Mouse (Mus musculus) embryonic fibroblast, embryonic 13.5 days (primary cell): ENCODE measurements at regions not wholly inside any gene's neighbourhood (a gene's known extent, or its start where the extent isn't known, plus 50 kb on each side); places are given as distances from the start of the nearest gene placed in this dataset.
"Not testable (repeated sequence)": the region's sequence is repeated elsewhere in the genome, so short reads cannot be mapped to it uniquely, and the experiment has no call there.

Experiments
- H3K27ac ChIP-seq: 2 replicates; pipeline ENCODE4 v1.5.1; 2012; ENCODE audit warnings: low read length, control low read depth, inconsistent platforms; ENCODE audit not compliant: insufficient read depth
- H3K4me1 ChIP-seq: 2 replicates; pipeline ENCODE4 v1.6.1; 2011; ENCODE audit warnings: low read length; ENCODE audit not compliant: control insufficient read depth, insufficient read depth
- H3K4me3 ChIP-seq: 2 replicates; pipeline ENCODE4 v1.5.1; 2011; ENCODE audit warnings: mild to moderate bottlenecking, control low read depth, low read length; ENCODE audit not compliant: insufficient read depth
- CTCF ChIP-seq: IDR thresholded peaks from 2 replicates; pipeline ENCODE4 v1.5.1; 2011; ENCODE audit warnings: mild to moderate bottlenecking, control low read depth, low read length, moderate library complexity, borderline replicate concordance; ENCODE audit not compliant: insufficient read depth
- POLR2A ChIP-seq: IDR thresholded peaks from 2 replicates; pipeline ENCODE4 v1.6.1; 2011; ENCODE audit warnings: low read depth, mild to moderate bottlenecking, control low read depth, low read length, moderate library complexity

GRCm38 (mm10) chr13:46017742-46018141 lies 52.9 kb upstream of the Atxn1 start:
- TF ChIP-seq POLR2A (no peak), CTCF (no peak)

GRCm38 (mm10) chr13:46017011-46017410 lies 52.2 kb upstream of the Atxn1 start:
- not testable (repeated sequence) for H3K27ac ChIP-seq, H3K4me3 ChIP-seq, H3K4me1 ChIP-seq

More at GRCm38 (mm10) chr13:46017742-46018141, 52.9 kb upstream of the Atxn1 start:
- no peaks in the 10 kb centered on the region for H3K4me1 ChIP-seq
- H3K4me3 ChIP-seq = no peak overlapping the region
- no peak overlapping the region for H3K27ac ChIP-seq

DNA sequence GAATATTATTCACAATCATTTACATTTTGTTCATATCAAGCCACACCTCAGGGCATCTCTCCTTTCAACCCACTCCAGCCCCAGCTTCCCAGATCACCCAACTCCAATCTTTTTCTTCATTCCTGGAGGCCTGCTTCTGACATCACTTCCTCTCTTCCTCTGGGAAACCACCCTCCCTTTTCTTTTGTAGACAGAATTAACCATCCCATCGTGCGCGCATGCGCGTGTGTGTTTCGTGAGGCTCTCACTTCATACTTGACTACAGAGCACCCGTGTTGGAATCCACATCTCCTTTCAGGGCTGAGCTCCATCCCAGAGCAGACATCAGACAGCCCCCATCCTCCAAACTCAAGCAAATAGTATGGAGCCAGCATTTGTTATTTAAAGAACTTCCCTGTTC lies 50.4 kb upstream of the Atxn1 start:
- no peaks in the 10 kb centered on the region for H3K4me1 ChIP-seq
- no peak overlapping the region for H3K27ac ChIP-seq
- H3K4me3 ChIP-seq = no peak overlapping the region
- TF ChIP-seq POLR2A (no peak), CTCF (no peak)

- TF ChIP-seq POLR2A (no peak), CTCF (no peak)
- Histone ChIP-seq H3K4me1 (no peaks in the 10 kb centered on the region), H3K27ac (no peak overlapping the region)
Measured at GRCm38 (mm10) chr13:46014637-46015036, 49.8 kb upstream of the Atxn1 start.

More at GRCm38 (mm10) chr13:46014637-46015036, 49.8 kb upstream of the Atxn1 start:
- H3K4me3 ChIP-seq = no peak overlapping the region
